Mouse (Mus musculus) retina, postnatal 1 day (tissue): ENCODE measurements around the gene Mgea5.
"Not testable (repeated sequence)": the region's sequence is repeated elsewhere in the genome, so short reads cannot be mapped to it uniquely, and the experiment has no call there.

Experiments
- DNase-seq: peaks from one replicate; pipeline ENCODE4 v3.0.0-alpha.2; 2012

Gene Mgea5

GRCm38 (mm10) chr19:45783181-45783932, at the start of gene Mgea5:
Gene Mgea5 (minus strand): TSS chr19:45783837.
- peak; percentile 100 for DNase-seq

- no peak for DNase-seq
Measured at GRCm38 (mm10) chr19:45830679-45831078, 47.0 kb upstream of the Mgea5 start.

GRCm38 (mm10) chr19:45827736-45828135, 44.1 kb upstream of the Mgea5 start:
- no peak for DNase-seq

DNA sequence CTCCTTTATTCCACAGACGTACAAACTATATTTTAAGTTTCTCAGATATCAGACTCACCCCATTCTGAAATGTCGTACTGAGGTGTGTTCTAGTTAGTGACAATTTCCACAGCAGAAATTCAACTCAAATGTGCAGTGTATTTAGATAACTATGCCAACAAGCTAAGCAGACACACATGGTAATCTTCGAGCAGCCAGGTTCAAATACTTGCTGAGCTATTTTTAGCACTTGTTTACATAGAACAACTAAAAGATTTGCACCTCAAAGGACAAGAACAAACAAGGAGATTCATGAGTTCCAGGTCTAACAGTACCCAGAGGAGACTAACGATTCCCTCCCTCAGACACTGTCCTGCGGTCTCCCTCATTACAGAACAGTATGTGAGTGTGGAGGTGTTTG, 43.5 kb upstream of the Mgea5 start:
- DNase-seq: no peak

DNA sequence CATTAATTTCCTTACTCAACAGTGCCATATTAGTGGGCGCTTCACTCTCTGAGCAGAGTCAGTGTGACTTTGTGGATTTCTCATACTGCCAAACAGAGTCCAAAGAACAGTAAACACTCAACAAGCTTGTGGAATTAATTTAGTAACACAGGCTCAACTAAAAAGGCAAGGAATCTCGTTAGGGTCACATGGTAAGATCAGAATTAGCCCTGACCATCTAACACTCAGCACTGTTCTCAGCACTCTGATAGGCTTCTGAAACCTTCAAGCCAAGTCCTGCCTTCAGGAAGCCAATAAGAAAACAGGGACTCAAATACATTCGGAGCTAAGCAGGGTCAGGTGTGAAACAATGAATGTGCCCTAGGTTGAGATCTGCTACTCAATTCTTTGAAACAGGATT, 42.5 kb upstream of the Mgea5 start:
- no peak for DNase-seq

DNA sequence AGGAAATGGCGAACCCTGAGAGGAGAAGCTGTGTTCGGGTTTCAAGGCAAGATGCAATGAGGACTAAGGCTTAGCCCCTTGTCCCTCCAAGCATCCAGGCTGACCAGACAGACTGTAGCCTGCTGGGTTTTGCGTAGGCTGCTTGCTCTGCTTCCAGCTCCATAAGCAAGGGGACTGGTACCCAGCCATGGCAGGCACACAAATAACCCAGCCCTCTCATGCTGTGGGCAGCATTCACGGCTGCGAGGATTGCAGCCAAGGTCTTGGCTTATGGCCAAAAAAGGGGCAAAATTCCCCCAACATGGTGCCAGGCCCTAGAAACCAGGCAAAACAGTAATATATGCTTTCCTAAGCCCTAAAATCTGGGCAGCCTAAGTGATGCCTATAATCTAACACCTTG, 38.2 kb upstream of the Mgea5 start:
- DNase-seq: no peak

GRCm38 (mm10) chr19:45817816-45818490, 34.3 kb upstream of the Mgea5 start:
- DNase-seq: no peak

GRCm38 (mm10) chr19:45816727-45817126, 33.1 kb upstream of the Mgea5 start:
- DNase-seq: no peak

DNA sequence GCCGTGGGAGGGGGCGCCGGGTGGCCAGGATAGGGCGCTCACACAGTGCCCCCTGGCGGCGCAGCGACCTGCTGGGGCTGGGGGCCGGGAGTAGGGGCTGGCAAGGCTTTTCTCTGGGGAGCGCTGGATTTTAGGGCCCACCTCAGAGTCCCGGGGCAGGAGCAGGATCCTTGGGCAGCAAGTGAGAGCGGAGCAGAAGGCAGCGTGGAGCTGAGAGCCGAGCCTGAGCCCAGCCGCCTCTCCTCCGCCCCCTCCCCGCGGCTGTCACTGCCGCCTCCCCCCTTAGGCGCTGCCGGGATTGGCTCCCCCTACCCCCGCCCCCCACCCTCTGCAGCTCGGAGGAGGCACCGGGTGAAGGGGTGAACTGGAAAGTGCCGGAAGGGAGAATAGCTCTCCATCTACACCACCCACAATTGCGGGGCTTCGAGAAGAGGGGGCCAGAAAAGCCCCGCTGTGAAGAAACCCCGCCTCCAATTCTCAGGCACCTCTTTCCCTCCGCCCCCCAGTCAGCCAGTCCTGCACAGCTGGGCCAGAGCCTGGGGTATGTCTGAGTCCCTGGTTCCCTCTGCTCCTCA, 32.3 kb upstream of the Mgea5 start, which contains the start of gene Kcnip2:
TSS of gene Kcnip2 (minus strand) at position 231 of the 575 bp plus-strand sequence.
- peak; percentile 74 for DNase-seq

DNA sequence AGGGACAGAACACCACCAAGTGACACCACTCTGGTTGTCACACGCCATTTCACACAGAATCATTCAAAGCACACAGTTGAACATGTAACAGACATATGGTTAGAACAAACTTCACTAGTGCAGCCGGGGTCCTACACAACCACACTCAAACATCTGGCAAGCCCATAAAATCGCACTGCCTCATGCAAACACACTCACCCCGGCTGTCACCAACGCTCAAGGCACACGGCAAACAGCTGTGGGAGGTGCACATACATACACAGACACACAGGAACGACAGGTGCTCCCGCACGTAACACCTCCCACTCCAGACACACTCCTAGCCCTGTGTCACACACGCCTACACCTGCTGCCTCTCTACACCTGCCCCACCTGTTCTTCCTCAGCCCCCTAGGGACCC, 31.5 kb upstream of the Mgea5 start:
- DNase-seq: no peak

GRCm38 (mm10) chr19:45813801-45814200, 30.2 kb upstream of the Mgea5 start:
- peak; percentile 52 for DNase-seq

GRCm38 (mm10) chr19:45813263-45813662, 29.6 kb upstream of the Mgea5 start:
- peak; percentile 88 for DNase-seq

GRCm38 (mm10) chr19:45812673-45813252, 29.1 kb upstream of the Mgea5 start:
- peak; percentile 66 for DNase-seq

DNA sequence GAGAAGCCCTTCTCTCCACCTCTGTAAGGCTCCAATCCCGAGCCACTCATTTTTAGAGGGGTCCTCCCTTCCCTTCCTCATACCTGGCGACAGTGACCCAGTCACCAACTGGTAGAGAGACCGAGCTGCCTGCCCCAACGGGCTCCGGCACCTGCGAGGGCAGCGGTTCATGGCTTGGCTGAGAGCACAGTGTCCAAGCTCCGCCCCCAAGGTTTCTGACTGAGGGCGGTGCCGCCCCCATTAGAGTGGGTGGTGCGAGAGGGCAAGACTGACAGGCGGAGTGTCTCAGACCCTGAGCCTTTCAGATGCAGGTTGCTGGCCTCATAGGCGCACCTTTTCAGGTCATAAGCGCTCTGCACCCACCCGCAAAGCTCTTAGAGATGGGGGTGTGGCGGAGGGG, 28.5 kb upstream of the Mgea5 start:
- peak; percentile 78 for DNase-seq

GRCm38 (mm10) chr19:45811028-45811674, 27.5 kb upstream of the Mgea5 start:
- DNase-seq: no peak

GRCm38 (mm10) chr19:45807732-45808131, 24.1 kb upstream of the Mgea5 start:
- no peak for DNase-seq

DNA sequence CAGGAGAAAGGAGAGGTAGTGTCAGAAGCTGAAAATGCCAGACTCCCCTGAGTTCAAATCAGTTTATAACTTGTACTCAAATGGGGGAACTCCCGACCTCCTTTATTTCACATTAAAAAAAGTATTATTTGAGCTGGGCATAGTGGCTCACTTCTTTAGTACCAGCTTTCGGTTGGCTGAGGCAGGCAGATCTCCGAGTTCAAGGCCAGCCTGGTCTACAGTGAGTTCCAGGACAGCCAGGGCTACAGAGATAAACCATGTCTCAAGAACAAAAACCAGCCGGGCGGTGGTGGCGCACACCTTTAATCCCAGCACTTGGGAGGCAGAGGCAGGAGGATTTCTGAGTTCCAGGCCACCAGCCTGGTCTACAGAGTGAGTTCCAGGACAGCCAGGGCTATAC, 22.2 kb upstream of the Mgea5 start:
- DNase-seq: not testable (repeated sequence)

- DNase-seq: peak; percentile 82
Measured at GRCm38 (mm10) chr19:45804593-45805368, 21.1 kb upstream of the Mgea5 start.

DNA sequence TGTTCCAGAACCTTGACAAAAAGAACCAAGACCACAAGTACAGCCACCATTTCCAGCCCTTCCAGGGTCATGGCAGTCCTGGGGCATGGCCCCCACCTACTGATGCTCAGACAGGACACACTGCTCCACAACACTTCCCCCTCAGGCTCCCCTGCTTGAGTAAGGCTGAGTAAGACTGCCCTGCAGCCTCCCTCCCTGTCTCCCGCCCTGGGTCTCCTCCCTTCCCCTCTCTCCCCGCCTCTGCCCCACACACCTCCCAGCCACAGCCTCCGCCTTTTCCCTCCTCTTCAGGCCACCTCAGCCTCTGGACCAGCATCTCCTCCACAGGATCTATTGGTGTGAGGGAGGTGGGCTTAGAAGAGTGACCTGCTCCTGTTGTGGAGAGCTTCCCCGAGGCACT, 19.8 kb upstream of the Mgea5 start:
- DNase-seq: no peak

DNA sequence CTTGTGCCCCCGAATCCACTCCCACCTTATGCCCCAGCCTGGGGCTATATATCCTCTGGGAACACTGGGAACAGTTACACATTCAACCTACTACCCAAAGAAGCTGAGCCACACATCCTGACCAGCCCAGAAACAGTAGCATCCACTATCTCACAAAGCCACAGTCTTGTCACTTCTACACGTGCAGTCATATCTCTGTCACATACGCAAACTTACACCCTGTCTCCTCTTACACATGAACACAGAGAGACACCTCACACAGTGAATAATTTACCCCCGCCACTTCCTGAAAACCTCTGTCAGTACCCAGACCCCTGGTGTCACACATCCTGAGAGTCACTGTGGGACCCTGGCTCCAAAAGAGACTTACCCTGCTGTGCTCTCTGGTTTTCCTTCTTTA, 19.1 kb upstream of the Mgea5 start:
- DNase-seq: no peak

- no peak for DNase-seq
Measured at GRCm38 (mm10) chr19:45796879-45797278, 13.2 kb upstream of the Mgea5 start.

DNA sequence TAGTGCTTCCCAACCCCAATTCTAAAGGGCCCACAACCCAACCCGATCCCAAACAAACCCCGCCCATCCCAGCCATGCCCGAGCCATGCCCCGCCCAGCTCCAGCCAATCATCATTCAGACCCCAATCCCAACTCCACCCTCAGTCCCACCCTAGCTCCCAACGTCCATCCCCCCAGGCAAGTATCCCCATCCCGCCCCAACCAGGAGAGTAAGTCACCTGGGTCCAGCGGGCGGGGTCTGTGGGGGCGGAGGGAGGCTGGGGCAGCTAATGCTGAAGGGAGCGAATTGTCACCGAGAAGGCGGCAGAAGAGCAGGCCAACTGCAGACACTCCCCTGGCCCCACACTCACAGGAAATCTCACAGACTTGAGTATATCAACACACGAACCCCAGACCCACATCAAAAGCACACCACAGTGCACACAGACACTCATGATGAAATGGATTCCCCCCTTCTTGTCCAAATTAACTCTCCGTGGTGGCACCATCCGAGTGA, 12.5 kb upstream of the Mgea5 start:
- DNase-seq: peak; percentile 41
